Mouse (Mus musculus): ENCODE results near the gene Ferd3l. TPM values are rescaled to one million over a fixed set of nuclear protein-coding genes. Genes with fewer than 3 reads are reported as not detected.

Gene Ferd3l
- not detected in 2 replicates for polyA plus RNA-seq (2012; ENCODE audit: insufficient read depth, low replicate concordance)

- TF ChIP-seq FLI1 (IDR thresholded peaks at IDR 0.05; ENCODE audit: low read length) = no peak
- no peak for TF ChIP-seq GATA1 (IDR thresholded peaks at IDR 0.05; ENCODE audit: borderline replicate concordance, low read length)
- 0 out of 2 replicates have a peak, but pooled peaks cover 3% of the 10 kb centered on the region for H3K4me1 ChIP-seq
- no peak within 1 kb of the TSS for H3K4me3 ChIP-seq (replicated peaks)
- H3K27me3 ChIP-seq (replicated peaks) = peaks cover 31% of the 10 kb centered on the region
- H3K36me3 ChIP-seq (replicated peaks; ENCODE audit: low read length) = no peaks in the 10 kb centered on the region
- H3K9me3 ChIP-seq = peaks cover 10% of the 10 kb centered on the region; the same call in 1 of the 2 replicates
Observed at GRCm38 (mm10) chr12:33928331-33929192, at the start of gene Ferd3l. Ferd3l (plus strand) TSS chr12:33928425.

- Histone ChIP-seq H3K4me1 (no peaks in the 10 kb centered on the region), H3K27me3 (replicated peaks) (no peaks in the 10 kb centered on the region), H3K36me3 (replicated peaks; ENCODE audit: low read length) (no peaks in the 10 kb centered on the region), H3K4me3 (replicated peaks) (no peak overlapping the region), H3K9me3 (no peaks in the 10 kb centered on the region)
- no peak for TF ChIP-seq GATA1 (IDR thresholded peaks at IDR 0.05; ENCODE audit: borderline replicate concordance, low read length)
Observed at GRCm38 (mm10) chr12:33893956-33894355, 34.3 kb upstream of the Ferd3l start.

- Histone ChIP-seq H3K4me1 (no peaks in the 10 kb centered on the region), H3K36me3 (replicated peaks; ENCODE audit: low read length) (no peaks in the 10 kb centered on the region), H3K9me3 (no peaks in the 10 kb centered on the region), H3K27me3 (replicated peaks) (no peaks in the 10 kb centered on the region), H3K4me3 (replicated peaks) (no peak overlapping the region)
- no peak for TF ChIP-seq GATA1 (IDR thresholded peaks at IDR 0.05; ENCODE audit: borderline replicate concordance, low read length)
Observed at GRCm38 (mm10) chr12:33894621-33895020, 33.6 kb upstream of the Ferd3l start.

- Histone ChIP-seq H3K9me3 (peaks cover 10% of the 10 kb centered on the region; the same call in 1 of the 2 replicates), H3K4me1 (0 out of 2 replicates have a peak, but pooled peaks cover 3% of the 10 kb centered on the region), H3K27me3 (replicated peaks) (peaks cover 31% of the 10 kb centered on the region), H3K36me3 (replicated peaks; ENCODE audit: low read length) (no peaks in the 10 kb centered on the region), H3K4me3 (replicated peaks) (no peak overlapping the region)
- TF ChIP-seq GATA1 (IDR thresholded peaks at IDR 0.05; ENCODE audit: borderline replicate concordance, low read length) (no peak), FLI1 (IDR thresholded peaks at IDR 0.05; ENCODE audit: low read length) (no peak)
Observed at GRCm38 (mm10) chr12:33926751-33927150, 1.5 kb upstream of the Ferd3l start.

GRCm38 (mm10) chr12:33927334-33928098 lies 709 bp upstream of the Ferd3l start:
- TF ChIP-seq FLI1 (IDR thresholded peaks at IDR 0.05; ENCODE audit: low read length) (no peak), GATA1 (IDR thresholded peaks at IDR 0.05; ENCODE audit: borderline replicate concordance, low read length) (no peak)
- H3K4me1 ChIP-seq = 0 out of 2 replicates have a peak, but pooled peaks cover 3% of the 10 kb centered on the region
- H3K27me3 ChIP-seq (replicated peaks) = peaks cover 31% of the 10 kb centered on the region

GRCm38 (mm10) chr12:33952843-33953242 lies 24.6 kb downstream of the Ferd3l start:
- H3K27me3 ChIP-seq (replicated peaks) = peaks cover 45% of the 10 kb centered on the region
- TF ChIP-seq FLI1 (IDR thresholded peaks at IDR 0.05; ENCODE audit: low read length) (no peak), GATA1 (IDR thresholded peaks at IDR 0.05; ENCODE audit: borderline replicate concordance, low read length) (no peak)
- H3K4me1 ChIP-seq = peaks cover 23% of the 10 kb centered on the region
- peaks cover 5% of the 10 kb centered on the region; the same call in 1 of the 2 replicates for H3K9me3 ChIP-seq
- H3K36me3 ChIP-seq (replicated peaks; ENCODE audit: low read length) = no peaks in the 10 kb centered on the region
- H3K4me3 ChIP-seq (replicated peaks) = no peak overlapping the region

More at GRCm38 (mm10) chr12:33927334-33928098, 709 bp upstream of the Ferd3l start:
- H3K9me3 ChIP-seq = peaks cover 10% of the 10 kb centered on the region; the same call in 1 of the 2 replicates
- no peak overlapping the region for H3K4me3 ChIP-seq (replicated peaks)
- no peaks in the 10 kb centered on the region for H3K36me3 ChIP-seq (replicated peaks; ENCODE audit: low read length)

- H3K4me1 ChIP-seq = peaks cover 37% of the 10 kb centered on the region
- H3K9me3 ChIP-seq = peaks cover 5% of the 10 kb centered on the region; the same call in 1 of the 2 replicates
- H3K27me3 ChIP-seq (replicated peaks) = peaks cover 63% of the 10 kb centered on the region
- H3K4me3 ChIP-seq (replicated peaks) = no peak overlapping the region
- no peaks in the 10 kb centered on the region for H3K36me3 ChIP-seq (replicated peaks; ENCODE audit: low read length)
- TF ChIP-seq FLI1 (IDR thresholded peaks at IDR 0.05; ENCODE audit: low read length) (no peak), GATA1 (IDR thresholded peaks at IDR 0.05; ENCODE audit: borderline replicate concordance, low read length) (no peak)
Observed at GRCm38 (mm10) chr12:33954931-33955565, 26.8 kb downstream of the Ferd3l start.

GRCm38 (mm10) chr12:33955606-33956295 lies 27.5 kb downstream of the Ferd3l start:
- H3K27me3 ChIP-seq (replicated peaks) = peaks cover 62% of the 10 kb centered on the region

More at GRCm38 (mm10) chr12:33955606-33956295, 27.5 kb downstream of the Ferd3l start:
- Histone ChIP-seq H3K4me1 (peaks cover 37% of the 10 kb centered on the region), H3K36me3 (replicated peaks; ENCODE audit: low read length) (no peaks in the 10 kb centered on the region), H3K4me3 (replicated peaks) (peak overlapping the region; percentile 10), H3K9me3 (peaks cover 5% of the 10 kb centered on the region; the same call in 1 of the 2 replicates)
- TF ChIP-seq GATA1 (IDR thresholded peaks at IDR 0.05; ENCODE audit: borderline replicate concordance, low read length) (no peak), FLI1 (IDR thresholded peaks at IDR 0.05; ENCODE audit: low read length) (no peak)
